Mouse (Mus musculus): ENCODE results near the gene U2af1. TPM values are rescaled to one million over a fixed set of nuclear protein-coding genes. Genes with fewer than 3 reads are reported as not detected.
"Not testable (repeated sequence)": the region's sequence is repeated elsewhere in the genome, so short reads cannot be mapped to it uniquely, and the experiment has no call there.

U2af1 gene
- 100 to 1,000 TPM; 160 to 162 TPM for total RNA-seq (2021)

DNA sequence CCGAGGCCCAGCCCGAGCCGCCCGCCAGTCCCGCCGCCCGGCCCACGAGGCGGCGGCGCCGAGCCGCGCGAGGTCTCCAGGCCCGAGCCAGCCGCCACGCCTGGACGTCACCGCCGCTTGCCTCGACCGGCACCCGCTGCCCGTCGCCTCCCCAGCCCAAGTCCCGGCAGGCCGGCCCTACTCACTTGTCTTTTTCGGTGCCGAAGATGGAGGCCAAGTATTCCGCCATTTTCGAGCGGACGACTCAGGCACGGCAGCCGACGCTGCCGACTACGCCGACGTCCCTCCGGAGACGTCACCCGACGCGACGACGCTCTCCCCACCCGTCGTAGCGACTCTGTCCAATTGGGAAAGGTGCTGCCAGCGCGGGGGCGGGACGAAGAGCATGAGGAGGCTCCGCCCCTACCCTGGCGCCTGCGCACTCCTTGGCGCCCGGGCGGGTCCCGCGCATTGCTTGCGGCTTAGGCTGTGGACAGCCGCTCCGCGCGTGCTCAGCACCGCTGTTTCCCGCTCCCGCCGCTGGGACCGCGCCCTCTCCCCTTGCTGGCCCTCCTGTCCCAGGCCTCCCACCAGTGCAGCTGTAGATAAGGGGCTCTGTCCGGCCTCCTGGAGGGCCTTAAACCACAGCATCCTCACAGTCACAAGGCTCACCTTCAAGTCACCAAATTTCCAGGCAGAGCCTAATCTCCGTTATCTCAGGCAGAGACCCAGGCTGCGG lies at the start of gene U2af1:
U2af1 (minus strand) TSS at position 425 of the 718 bp plus-strand sequence.
- peak; percentile 99 for DNase-seq

- DNase-seq: peak; percentile 29
Observed at GRCm38 (mm10) chr17:31705271-31706020, 46.8 kb upstream of the U2af1 start.

DNA sequence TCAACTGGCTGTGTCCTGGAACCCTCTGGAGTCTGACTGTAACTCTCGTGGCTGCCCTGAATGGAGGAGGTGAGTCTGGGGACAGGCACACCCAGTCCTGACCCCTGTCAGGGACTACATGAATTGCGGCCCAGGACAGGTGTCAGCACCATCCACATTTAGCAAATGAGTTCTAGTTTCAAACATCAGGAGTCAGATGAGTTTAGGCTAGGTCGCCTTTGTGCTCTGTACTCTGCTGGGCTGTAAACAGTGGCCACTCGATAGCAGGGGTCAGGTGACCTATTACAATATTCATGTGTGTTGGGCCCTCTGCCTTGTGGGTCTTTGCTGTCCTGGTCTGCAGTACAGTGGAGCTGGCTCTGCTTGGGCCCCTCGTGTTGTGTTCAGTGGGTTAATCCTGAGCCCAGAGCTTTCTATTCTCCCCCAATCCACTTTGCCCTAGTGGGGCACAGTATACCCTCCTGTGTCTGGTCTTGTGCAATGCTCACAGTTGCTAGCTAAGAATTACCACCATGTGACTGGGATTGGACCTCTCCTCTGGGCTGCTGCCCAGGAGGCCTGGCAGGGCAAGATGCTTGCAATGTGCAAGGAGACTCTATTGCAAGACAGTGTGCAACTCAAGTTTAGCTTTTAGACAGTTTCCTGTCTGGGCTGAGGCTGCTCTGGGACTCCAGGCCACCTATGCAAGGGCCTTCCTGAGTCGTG lies 44.7 kb upstream of the U2af1 start:
- peak; percentile 26 for DNase-seq

DNA sequence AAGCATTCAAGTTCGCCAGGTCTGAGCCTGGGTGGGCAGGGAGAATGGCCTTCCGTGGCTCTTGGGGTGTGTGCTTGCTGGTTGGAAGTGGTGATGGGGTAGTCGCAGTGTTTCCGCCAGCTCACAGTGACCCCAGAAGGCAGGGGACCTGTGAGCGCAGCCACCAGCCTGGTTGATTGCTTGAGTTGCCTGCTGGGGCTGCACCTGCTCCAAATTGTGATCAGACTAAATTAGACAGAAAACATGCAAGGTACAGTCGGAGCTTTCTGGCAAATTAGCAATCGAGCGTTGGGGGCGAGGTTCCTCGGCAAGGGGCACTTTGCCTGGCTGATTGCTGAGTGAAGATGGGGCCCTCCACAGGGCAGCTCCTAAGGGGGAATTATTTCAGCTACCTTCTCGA lies 39.7 kb upstream of the U2af1 start:
- DNase-seq: no peak

GRCm38 (mm10) chr17:31695356-31695755 lies 36.7 kb upstream of the U2af1 start:
- DNase-seq: not testable (repeated sequence)

DNA sequence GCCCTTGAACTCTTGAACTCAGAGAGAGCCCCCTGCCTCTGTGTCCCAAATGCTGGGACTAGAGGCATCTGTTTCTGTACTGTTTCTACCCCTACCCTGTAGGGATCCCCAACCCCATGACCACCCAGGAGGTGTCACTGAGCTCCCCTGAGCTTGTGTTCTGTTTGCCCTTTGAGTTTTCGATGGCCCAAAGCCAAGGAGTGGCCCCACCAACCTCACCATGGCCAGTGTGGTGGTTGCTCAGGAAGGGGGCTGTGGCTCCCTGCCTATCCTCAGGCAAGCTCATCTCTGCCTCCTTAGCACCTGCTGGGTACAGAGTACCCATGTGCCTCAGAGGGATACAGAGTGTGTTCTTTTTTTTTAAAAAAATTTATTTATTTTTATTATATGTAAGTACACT lies 36.3 kb upstream of the U2af1 start:
- DNase-seq: no peak

DNA sequence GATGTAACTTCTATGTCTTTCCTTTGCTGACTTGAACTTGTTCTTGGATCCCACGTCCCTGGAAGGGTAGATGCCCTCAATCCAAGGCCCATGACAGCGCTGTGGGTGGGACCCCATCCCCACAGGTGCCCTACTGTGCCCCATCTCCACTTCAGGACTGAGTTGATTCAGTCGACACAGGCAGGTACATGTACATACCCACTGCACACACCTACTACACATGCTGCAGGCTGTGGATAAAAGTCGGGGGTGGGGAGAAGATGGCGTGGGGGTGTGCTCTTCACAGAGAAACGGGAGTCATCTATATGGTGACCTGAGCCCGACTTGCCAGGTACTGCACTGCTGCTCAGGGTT lies 35.3 kb upstream of the U2af1 start:
- DNase-seq: no peak

- DNase-seq: peak; percentile 88
Observed at GRCm38 (mm10) chr17:31693330-31694022, 34.8 kb upstream of the U2af1 start.

DNA sequence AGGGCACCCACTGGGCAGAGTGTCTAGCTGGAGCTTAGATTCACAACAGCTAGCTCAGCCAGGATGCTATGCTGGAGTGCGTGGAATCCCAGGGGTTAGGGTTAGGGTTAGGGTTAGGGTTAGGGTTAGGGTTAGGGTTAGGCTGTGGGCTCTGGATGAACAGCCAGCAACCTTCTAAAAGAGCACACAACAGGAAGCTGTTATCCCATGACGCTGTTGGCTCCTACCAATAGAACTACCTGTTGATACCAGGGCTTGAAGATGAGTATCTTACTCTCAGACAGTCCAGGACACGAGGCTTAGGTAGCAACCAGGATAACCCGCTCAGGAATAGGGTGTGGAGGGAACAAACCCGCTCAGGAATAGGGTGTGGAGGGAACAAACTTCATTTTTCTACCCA lies 34.2 kb upstream of the U2af1 start:
- no peak for DNase-seq

GRCm38 (mm10) chr17:31689606-31690005 lies 30.9 kb upstream of the U2af1 start:
- DNase-seq: no peak

- peak; percentile 43 for DNase-seq
Observed at GRCm38 (mm10) chr17:31688112-31688511, 29.4 kb upstream of the U2af1 start.

GRCm38 (mm10) chr17:31686225-31686564 lies 27.5 kb upstream of the U2af1 start:
- peak; percentile 60 for DNase-seq

DNA sequence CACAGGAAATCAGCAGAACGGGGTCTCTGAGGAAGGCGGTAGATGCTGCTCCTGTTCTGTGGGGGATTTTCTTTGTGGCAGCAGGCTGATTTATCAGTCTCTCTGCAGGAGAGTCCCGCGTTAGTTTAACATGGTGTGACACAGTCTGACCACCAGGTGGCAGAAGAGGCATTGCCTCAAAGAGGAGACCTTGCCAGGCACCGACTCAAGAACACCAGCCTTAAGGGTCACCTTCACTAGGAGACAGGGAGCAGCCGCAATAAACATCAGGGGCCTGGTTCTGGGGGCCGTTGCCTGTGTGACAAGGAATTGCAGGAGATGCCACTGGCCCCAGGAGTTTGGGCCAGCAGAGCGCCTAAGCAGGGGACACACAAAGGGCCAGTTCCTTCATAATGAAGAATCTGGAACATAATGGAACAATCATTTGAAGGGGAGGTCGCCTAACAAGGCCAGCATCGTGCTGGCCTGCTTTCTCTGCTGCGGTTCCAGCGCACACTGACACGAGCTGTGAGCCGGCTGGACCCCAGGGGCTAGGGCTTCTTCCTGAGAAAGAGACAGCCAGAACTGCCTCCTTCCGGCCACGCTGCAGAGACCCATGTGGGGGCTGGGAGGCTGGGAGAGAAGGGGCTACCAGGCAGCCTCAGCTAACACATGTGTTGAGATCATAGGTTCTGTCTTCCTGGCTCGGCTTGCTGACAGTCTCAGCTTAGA lies 27.0 kb upstream of the U2af1 start:
- peak; percentile 94 for DNase-seq

DNA sequence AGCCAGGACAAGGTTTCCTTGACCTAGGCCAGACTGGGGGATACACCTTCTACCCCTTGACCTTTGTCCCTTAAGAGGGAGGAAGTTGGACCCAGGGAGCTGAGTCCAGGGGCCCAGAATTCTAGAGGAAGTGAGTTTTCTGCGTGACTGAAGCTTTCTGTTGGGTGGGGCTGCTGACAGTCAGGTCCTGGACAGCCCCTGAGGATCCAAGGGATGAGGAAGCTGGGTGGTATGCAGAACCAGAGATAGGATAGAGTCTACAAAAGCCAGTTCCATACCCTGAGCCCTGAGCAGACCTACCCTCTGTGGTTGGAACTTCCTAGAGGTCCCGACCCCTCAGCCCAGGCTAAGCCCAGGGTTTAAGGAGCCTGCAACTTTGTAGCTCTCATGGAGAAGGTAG lies 21.8 kb upstream of the U2af1 start:
- DNase-seq: no peak

DNA sequence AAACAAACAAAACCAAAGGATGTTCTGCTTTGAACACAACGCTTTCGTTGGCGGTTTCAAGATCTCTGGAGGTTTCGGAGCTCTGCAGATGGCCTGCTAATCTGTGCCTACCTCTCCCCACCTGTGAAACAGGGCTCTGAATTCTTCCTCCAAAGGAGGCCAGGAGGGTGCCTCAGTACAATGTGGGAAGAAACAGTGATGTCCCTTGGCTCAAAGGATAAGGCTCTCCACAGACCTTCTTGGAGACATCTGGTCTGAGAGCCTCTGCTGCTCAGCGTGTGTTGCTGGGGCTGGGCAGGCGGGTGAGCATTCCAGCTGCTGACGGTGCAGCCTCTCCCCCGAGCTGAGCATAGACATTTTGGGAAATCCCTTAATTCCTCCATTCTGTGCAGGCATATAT lies 18.8 kb upstream of the U2af1 start, which contains the start of gene Cryaa:
Cryaa (plus strand) TSS at position 301 of the 400 bp plus-strand sequence.
- DNase-seq: no peak

DNA sequence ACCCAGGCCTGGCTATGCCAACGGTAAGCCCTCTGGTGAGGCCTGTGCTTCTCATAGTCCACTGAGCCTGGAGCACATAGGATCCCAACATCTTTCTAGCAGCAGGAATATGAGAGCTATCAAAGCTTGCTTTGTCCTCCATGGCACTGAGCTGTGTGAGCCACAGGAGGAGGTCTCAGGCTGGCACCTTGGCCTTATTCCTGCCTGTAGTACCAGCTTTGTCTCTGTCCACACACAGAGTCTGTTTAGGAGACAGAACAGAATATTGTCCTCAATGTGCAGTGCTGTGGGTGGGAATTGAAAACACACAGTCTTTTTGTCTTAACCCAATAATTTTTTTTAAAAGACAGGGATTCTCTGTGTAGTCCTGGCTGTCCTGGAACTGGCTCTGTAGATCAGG lies 15.7 kb upstream of the U2af1 start:
- DNase-seq: no peak

GRCm38 (mm10) chr17:31672279-31672678 lies 13.6 kb upstream of the U2af1 start:
- DNase-seq: no peak

GRCm38 (mm10) chr17:31671698-31672097 lies 13.0 kb upstream of the U2af1 start:
- DNase-seq: no peak

GRCm38 (mm10) chr17:31670163-31670562 lies 11.5 kb upstream of the U2af1 start:
- no peak for DNase-seq

DNA sequence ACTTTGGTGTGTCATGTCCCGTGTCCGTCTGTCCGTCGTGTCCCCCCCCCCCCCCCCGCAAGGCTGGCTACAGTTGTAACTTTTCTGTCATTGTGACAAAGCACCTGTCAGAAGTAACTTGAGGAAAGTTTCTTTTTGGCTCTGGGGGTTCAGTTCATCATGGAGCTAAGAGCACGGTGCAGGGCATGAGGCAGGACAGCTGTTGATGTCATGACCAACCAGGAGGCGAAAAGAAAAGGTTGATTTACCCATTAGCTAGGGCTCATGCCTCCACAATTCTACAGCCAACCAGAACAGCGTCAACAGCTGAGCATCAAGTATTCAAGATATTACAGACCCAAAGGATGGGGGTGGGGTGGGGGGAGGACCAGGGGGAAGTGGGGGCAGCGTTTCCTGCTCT lies 9.6 kb upstream of the U2af1 start:
- no peak for DNase-seq

DNA sequence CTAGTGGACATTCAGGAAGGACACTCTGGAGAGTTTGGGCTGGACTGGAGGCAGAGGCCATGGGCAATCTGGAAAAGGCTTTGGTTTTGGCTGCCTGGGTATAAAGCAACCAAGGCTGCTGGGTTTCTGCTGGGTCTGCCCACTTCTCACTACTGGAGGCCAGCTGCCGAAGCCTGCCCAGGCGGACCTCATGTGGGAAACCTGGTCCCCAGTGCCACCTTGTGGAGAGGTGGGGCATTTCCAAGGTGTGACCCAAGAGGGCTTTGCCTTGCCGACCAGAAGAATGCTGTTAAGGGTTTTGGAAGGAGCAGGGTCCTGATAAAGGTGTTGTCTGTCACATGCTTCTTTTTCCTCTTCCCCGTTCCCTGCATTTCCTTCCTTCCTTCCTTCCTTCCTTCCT lies 6.1 kb upstream of the U2af1 start:
- peak; percentile 90 for DNase-seq

DNA sequence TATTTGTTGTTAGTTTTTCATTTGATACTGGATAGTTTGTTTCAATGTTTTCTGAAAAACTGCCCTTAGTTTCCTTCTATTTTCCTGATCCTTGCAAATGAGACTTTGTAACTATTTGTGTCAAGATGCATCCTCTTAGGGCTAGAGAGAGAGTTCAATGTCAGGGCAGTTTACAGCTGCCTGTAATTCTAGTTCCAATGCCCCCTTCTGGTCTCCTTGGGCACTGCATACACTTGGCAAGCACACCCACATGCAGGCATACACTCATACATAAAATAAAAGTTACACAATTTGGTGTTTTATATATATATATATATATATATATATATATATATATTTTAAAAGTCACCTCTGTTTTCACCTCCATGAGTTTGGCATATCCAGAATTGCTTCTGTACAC lies 4.2 kb upstream of the U2af1 start:
- DNase-seq: peak; percentile 29

Measured in heart, postnatal 4 days (tissue).